Mouse (Mus musculus): Measurements from ENCODE around the gene Padi3. TPM values are rescaled to one million over a fixed set of nuclear protein-coding genes. Genes with fewer than 3 reads are reported as not detected.

Gene Padi3
- polyA plus RNA-seq, 2 experiments: 0.17 to 0.25 TPM

DNA sequence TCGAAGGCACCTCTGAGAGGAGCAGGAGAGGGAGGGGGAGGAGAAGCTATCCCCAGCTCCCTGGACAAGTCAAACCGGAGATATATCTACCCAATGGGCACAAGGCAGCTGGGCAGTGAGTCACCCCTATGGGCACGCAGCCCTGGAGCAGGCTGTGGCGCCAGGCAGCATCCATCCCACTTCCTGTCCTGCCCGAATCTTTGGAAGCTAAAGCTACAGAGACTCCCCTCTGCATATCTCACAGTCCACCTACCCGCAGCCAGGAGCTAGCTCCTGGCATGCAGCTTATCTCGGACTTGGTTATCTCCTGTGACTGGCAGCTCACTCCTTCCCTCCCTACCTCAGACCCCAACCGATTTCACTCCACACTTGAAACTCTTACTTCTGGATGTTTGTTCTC is 1.3 kb downstream of the Padi3 start:
- H3K9ac ChIP-seq (replicated peaks): no peak overlapping the region
- peaks cover 12 to 25% of the 10 kb centered on the region in 2 experiments for H3K4me1 ChIP-seq (replicated peaks; ENCODE audit: control insufficient read depth in 2 of 2, insufficient read depth in 2 of 2, low read length in 1 of 2)
- DNase-seq (ENCODE audit: low read depth in 3 of 3, low spot score in 3 of 3) (no peak), ATAC-seq (ENCODE audit: insufficient read depth) (no peak)
- TF ChIP-seq CTCF (IDR thresholded peaks at IDR 0.05; ENCODE audit: low read depth): no peak
- no peak for TF ChIP-seq EP300 (IDR thresholded peaks at IDR 0.05; ENCODE audit: low read depth)
- no peaks in the 10 kb centered on the region for H3K9me3 ChIP-seq (ENCODE audit: control insufficient read depth, low read length)
- 11% methylated on average over 8 of the region's 8 CpGs for WGBS (ENCODE audit: insufficient replicate concordance)
- no peak overlapping the region for H3K27ac ChIP-seq
- H3K4me3 ChIP-seq (ENCODE audit: insufficient read depth in 1 of 2, low read depth in 2 of 2, low read length in 2 of 2): no peak overlapping the region
- no peak overlapping the region for H3K4me2 ChIP-seq (ENCODE audit: low read depth)
- H3K27me3 ChIP-seq (ENCODE audit: control insufficient read depth, insufficient read depth, low read length): no peaks in the 10 kb centered on the region
- H3K36me3 ChIP-seq (replicated peaks; ENCODE audit: control insufficient read depth, insufficient read depth, low read depth): no peaks in the 10 kb centered on the region

DNA sequence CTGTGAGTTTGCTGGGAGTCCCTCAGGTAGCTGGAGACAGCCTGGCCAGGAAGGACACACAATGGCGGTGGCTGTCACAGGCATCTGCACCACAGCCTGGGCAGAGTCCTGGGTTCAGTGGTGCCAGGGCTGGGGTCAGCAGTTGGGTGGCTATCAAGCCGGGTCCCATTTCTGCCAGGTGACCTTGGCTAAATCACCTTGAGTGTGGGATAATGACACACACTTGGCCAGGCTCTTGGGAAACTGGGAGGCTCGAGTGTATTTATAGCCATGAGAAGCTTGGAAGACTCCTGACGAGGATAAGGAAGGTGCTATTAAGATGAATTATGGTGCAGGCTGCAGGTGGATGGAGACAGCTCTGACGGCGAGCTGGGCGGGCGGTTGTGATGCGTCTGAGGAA is 5.8 kb downstream of the Padi3 start:
- Histone ChIP-seq H3K4me3 (ENCODE audit: insufficient read depth in 1 of 2, low read depth in 2 of 2, low read length in 2 of 2) (no peak overlapping the region), H3K36me3 (replicated peaks; ENCODE audit: control insufficient read depth, insufficient read depth, low read depth) (no peaks in the 10 kb centered on the region), H3K9ac (replicated peaks) (no peak overlapping the region), H3K27me3 (ENCODE audit: control insufficient read depth, insufficient read depth, low read length) (no peaks in the 10 kb centered on the region), H3K27ac (no peak overlapping the region), H3K4me2 (ENCODE audit: low read depth) (no peak overlapping the region), H3K4me1 (replicated peaks; ENCODE audit: control insufficient read depth in 2 of 2, insufficient read depth in 2 of 2, low read length in 1 of 2) (0 out of 4 replicates have a peak, but pooled peaks cover 0 to 5% of the 10 kb centered on the region in 2 experiments), H3K9me3 (ENCODE audit: control insufficient read depth, low read length) (no peaks in the 10 kb centered on the region)
- no peak for TF ChIP-seq EP300 (IDR thresholded peaks at IDR 0.05; ENCODE audit: low read depth)
- TF ChIP-seq CTCF (IDR thresholded peaks at IDR 0.05; ENCODE audit: low read depth): no peak
- ATAC-seq (ENCODE audit: insufficient read depth) (no peak), DNase-seq (ENCODE audit: low read depth in 3 of 3, low spot score in 3 of 3) (no peak)
- 71% methylated on average over 9 of the region's 9 CpGs for WGBS (ENCODE audit: insufficient replicate concordance)

DNA sequence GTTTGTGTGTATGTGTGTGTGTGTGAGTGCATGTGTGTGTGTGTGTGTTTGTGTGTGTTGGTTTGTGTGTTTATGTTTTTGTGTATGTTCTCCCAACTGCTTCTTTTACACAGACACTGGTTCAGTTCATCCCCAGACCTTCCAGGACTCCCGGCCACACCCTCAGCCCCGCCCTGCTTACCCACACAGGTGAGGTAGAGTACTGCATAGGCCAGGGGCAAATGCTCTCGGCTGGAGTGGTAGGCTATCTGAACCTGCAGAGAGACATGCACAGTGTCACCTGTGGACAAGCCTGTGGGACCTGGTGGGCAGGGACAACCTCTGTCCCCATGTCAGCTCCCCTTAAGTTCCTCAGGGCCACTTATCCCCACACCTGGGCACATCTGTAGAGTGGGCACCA is 9.1 kb downstream of the Padi3 start:
- H3K4me2 ChIP-seq (ENCODE audit: low read depth): no peak overlapping the region
- no peak overlapping the region for H3K27ac ChIP-seq
- no peak overlapping the region for H3K9ac ChIP-seq (replicated peaks)
- no peak for ATAC-seq (ENCODE audit: insufficient read depth)
- H3K36me3 ChIP-seq (replicated peaks; ENCODE audit: control insufficient read depth, insufficient read depth, low read depth): no peaks in the 10 kb centered on the region
- no peak for TF ChIP-seq CTCF (IDR thresholded peaks at IDR 0.05; ENCODE audit: low read depth)
- TF ChIP-seq EP300 (IDR thresholded peaks at IDR 0.05; ENCODE audit: low read depth): no peak
- WGBS (ENCODE audit: insufficient replicate concordance): 46% methylated on average over 3 of the region's 3 CpGs
- H3K9me3 ChIP-seq (ENCODE audit: control insufficient read depth, low read length): no peaks in the 10 kb centered on the region
- H3K4me1 ChIP-seq (replicated peaks; ENCODE audit: control insufficient read depth in 2 of 2, insufficient read depth in 2 of 2, low read length in 1 of 2): no peaks in the 10 kb centered on the region
- DNase-seq (ENCODE audit: low read depth in 3 of 3, low spot score in 3 of 3): no peak
- H3K27me3 ChIP-seq (ENCODE audit: control insufficient read depth, insufficient read depth, low read length): no peaks in the 10 kb centered on the region
- no peak overlapping the region for H3K4me3 ChIP-seq (ENCODE audit: insufficient read depth in 1 of 2, low read depth in 2 of 2, low read length in 2 of 2)

DNA sequence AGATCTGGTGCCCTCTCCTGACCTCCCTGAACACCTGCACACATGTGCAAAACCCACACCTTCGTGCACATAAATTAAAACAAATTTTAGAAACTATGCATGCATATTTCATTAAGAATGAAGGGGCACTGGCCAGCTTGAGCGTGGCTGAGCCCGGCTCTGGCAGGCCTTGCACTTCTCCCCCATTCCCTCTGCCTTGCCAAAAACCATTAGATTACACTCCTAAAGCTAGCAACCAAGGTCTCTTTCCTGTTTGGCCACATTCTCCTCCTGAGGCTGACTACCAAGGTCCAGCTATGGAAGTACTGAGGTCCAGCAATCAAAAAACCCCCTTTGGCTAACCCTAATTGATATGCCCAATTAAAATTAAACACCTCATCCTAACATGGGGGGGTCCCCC is 13.7 kb downstream of the Padi3 start:
- Histone ChIP-seq H3K4me3 (ENCODE audit: insufficient read depth in 1 of 2, low read depth in 2 of 2, low read length in 2 of 2) (no peak overlapping the region), H3K4me2 (ENCODE audit: low read depth) (no peak overlapping the region), H3K27me3 (ENCODE audit: control insufficient read depth, insufficient read depth, low read length) (no peaks in the 10 kb centered on the region), H3K9ac (replicated peaks) (no peak overlapping the region), H3K9me3 (ENCODE audit: control insufficient read depth, low read length) (no peaks in the 10 kb centered on the region), H3K36me3 (replicated peaks; ENCODE audit: control insufficient read depth, insufficient read depth, low read depth) (no peaks in the 10 kb centered on the region), H3K4me1 (replicated peaks; ENCODE audit: control insufficient read depth in 2 of 2, insufficient read depth in 2 of 2, low read length in 1 of 2) (no peaks in the 10 kb centered on the region), H3K27ac (no peak overlapping the region)
- DNase-seq (ENCODE audit: low read depth in 3 of 3, low spot score in 3 of 3): no peak
- WGBS (ENCODE audit: insufficient replicate concordance): 71% methylated on average over 3 of the region's 3 CpGs
- TF ChIP-seq EP300 (IDR thresholded peaks at IDR 0.05; ENCODE audit: low read depth): no peak
- no peak for TF ChIP-seq CTCF (IDR thresholded peaks at IDR 0.05; ENCODE audit: low read depth)
- no peak for ATAC-seq (ENCODE audit: insufficient read depth)

DNA sequence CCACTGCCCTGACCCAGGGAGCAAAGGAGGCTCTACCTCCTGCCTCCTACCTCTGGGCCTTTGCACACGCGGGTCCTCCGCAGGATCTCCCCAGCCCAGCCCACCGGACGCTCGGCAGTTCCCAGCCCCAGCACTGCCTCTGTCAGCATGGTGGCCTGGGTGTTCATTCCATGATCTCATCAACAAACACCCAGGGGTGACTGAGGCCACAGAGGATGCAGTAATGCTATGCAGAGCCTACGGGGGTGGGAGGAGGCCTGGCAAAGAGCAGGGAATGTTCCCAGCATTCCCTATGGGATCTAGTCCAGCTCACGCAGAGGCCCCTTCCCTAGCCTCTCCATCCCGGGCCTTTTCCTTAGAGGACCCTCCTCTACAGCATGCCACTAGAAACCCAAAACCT is 15.8 kb downstream of the Padi3 start:
- Histone ChIP-seq H3K9me3 (ENCODE audit: control insufficient read depth, low read length) (no peaks in the 10 kb centered on the region), H3K27ac (no peak overlapping the region), H3K4me1 (replicated peaks; ENCODE audit: control insufficient read depth in 2 of 2, insufficient read depth in 2 of 2, low read length in 1 of 2) (no peaks in the 10 kb centered on the region), H3K4me2 (ENCODE audit: low read depth) (no peak overlapping the region), H3K4me3 (ENCODE audit: insufficient read depth in 1 of 2, low read depth in 2 of 2, low read length in 2 of 2) (no peak overlapping the region), H3K9ac (replicated peaks) (no peak overlapping the region), H3K27me3 (ENCODE audit: control insufficient read depth, insufficient read depth, low read length) (no peaks in the 10 kb centered on the region), H3K36me3 (replicated peaks; ENCODE audit: control insufficient read depth, insufficient read depth, low read depth) (no peaks in the 10 kb centered on the region)
- no peak for TF ChIP-seq EP300 (IDR thresholded peaks at IDR 0.05; ENCODE audit: low read depth)
- no peak for TF ChIP-seq CTCF (IDR thresholded peaks at IDR 0.05; ENCODE audit: low read depth)
- ATAC-seq (ENCODE audit: insufficient read depth): no peak
- 76% methylated on average over 9 of the region's 9 CpGs for WGBS (ENCODE audit: insufficient replicate concordance)
- no peak for DNase-seq (ENCODE audit: low read depth in 3 of 3, low spot score in 3 of 3)
